Mouse (Mus musculus) monocyte, adult 5-6 weeks (primary cell): ENCODE measurements around the gene Atxn3. TPM values are rescaled to one million over a fixed set of nuclear protein-coding genes. Genes with fewer than 3 reads are reported as not detected.

Experiments used
- ATAC-seq: fragments of 153-309, 156-312 bp; replicated peaks from 2 replicates; pipeline ENCODE4 v1.8.0; 2017; ENCODE audit warnings: mild to moderate bottlenecking; ENCODE audit not compliant: low TSS enrichment, insufficient number of reproducible peaks, severe bottlenecking, poor library complexity, low FRiP score
- total RNA-seq: library from RNA; stranded (forward); fragments of 200-1000, 200-491, 200-594 nt; gene quantifications from 3 replicates; pipeline ENCODE4 v1.2.3, GENCODE M21; 2017

The Atxn3 gene
- total RNA-seq, 1 experiment from 2014 or later: 49.7 TPM

GRCm38 (mm10) chr12:101899671-101900245, 58.3 kb downstream of the Atxn3 start:
- ATAC-seq: no peak

- no peak for ATAC-seq
Measured at GRCm38 (mm10) chr12:101898966-101899365, 59.1 kb downstream of the Atxn3 start.

- peak; percentile 50 for ATAC-seq
Measured at GRCm38 (mm10) chr12:101897113-101897512, 60.9 kb downstream of the Atxn3 start.

GRCm38 (mm10) chr12:101893296-101893695, 64.8 kb downstream of the Atxn3 start:
- no peak for ATAC-seq

- no peak for ATAC-seq
Measured at GRCm38 (mm10) chr12:101892832-101893231, 65.2 kb downstream of the Atxn3 start.

GRCm38 (mm10) chr12:101891066-101891465, 67.0 kb downstream of the Atxn3 start:
- no peak for ATAC-seq

- no peak for ATAC-seq
Measured at GRCm38 (mm10) chr12:101889351-101889750, 68.7 kb downstream of the Atxn3 start.

- ATAC-seq: no peak
Measured at GRCm38 (mm10) chr12:101888312-101888711, 69.7 kb downstream of the Atxn3 start.

GRCm38 (mm10) chr12:101884926-101885325, 73.1 kb downstream of the Atxn3 start:
- no peak for ATAC-seq

- no peak for ATAC-seq
Measured at GRCm38 (mm10) chr12:101876374-101876773, 81.7 kb downstream of the Atxn3 start.

- no peak for ATAC-seq
Measured at GRCm38 (mm10) chr12:101875107-101875506, 82.9 kb downstream of the Atxn3 start.

Other genes starting within 250 kb of the Atxn3 start
- gene Tc2n, start 239.7 kb downstream of the Atxn3 start, total RNA-seq: not detected in 3 replicates
- not detected in 3 replicates for gene Fbln5, start 139.2 kb downstream of the Atxn3 start, total RNA-seq
- 72.2 to 108 TPM (median 74.4 TPM) in 3 replicates for gene Trip11, start 45.0 kb downstream of the Atxn3 start, total RNA-seq
- 38.9 to 40.6 TPM (median 39.6 TPM) in 3 replicates for gene Cpsf2, start 17.7 kb upstream of the Atxn3 start, total RNA-seq
- not detected in 3 replicates for gene Slc24a4, start 170.5 kb upstream of the Atxn3 start, total RNA-seq